Mouse (Mus musculus) bone marrow macrophage, adult 2 months (primary cell): ENCODE measurements around the gene Rln3.

Experiments
- CTCF ChIP-seq: IDR thresholded peaks from 2 replicates; pipeline ENCODE4 v1.5.1; 2012; ENCODE audit warnings: low read depth, mild to moderate bottlenecking, low read length, moderate library complexity
- POLR2A ChIP-seq: IDR thresholded peaks from 2 replicates; pipeline ENCODE4 v1.6.1; 2012; ENCODE audit warnings: mild to moderate bottlenecking, low read depth, low read length, borderline replicate concordance

DNA sequence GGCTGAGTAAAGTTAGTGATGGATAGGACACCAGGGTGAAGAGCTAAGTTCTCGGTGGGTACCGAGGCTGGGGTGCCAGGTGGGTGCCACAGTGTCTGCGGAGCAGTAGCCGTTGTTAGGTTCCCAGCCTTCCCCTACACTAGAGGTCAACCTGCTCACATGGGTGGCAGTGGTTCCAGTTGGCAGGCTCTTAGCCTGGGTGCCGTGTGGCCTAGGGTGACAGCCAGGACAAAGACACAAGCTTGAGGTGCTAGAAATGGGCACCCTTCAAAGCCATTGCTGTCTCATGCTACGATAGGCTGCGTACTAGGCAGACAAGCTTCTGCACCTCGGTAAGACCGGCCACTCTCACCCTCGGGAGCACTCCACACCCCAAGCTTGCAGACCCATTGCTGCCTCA lies 27.5 kb upstream of the Rln3 start:
- TF ChIP-seq CTCF: no peak
- TF ChIP-seq POLR2A: no peak
